Mouse (Mus musculus): Measurements from ENCODE around the gene Prr12. TPM values are rescaled to one million over a fixed set of nuclear protein-coding genes. Genes with fewer than 3 reads are reported as not detected.

Prr12 gene
- polyA plus RNA-seq, 1 experiment, result 13.2 TPM

- no peaks in the 10 kb centered on the region for H3K27me3 ChIP-seq (ENCODE audit: control insufficient read depth, insufficient read depth, low read length)
- H3K27ac ChIP-seq (ENCODE audit: insufficient read depth, low read depth, low read length), result no peak overlapping the region
- TF ChIP-seq CTCF (IDR thresholded peaks at IDR 0.05; ENCODE audit: extremely low read depth, insufficient read length, insufficient replicate concordance, low read depth, low read length) (no peak), POLR2A (IDR thresholded peaks at IDR 0.05; ENCODE audit: low read depth, low read length) (no peak)
- no peaks in the 10 kb centered on the region; the same call in 1 of the 2 replicates for H3K4me1 ChIP-seq (ENCODE audit: control insufficient read depth, insufficient read depth, insufficient read length, low read length)
- peaks cover 3% of the 10 kb centered on the region; the same call in 1 of the 2 replicates for H3K36me3 ChIP-seq (ENCODE audit: control insufficient read depth, insufficient read depth, low read length)
- 85% methylated on average over 10 of the region's 10 CpGs for WGBS
- no peak overlapping the region for H3K4me3 ChIP-seq (ENCODE audit: low read depth, low read length)
These were observed 6.2 kb upstream of the Prr12 start for GRCm38 (mm10) chr7:45058607-45059571.

GRCm38 (mm10) chr7:45056972-45057348 is 4.3 kb upstream of the Prr12 start:
- Histone ChIP-seq H3K4me1 (ENCODE audit: control insufficient read depth, insufficient read depth, insufficient read length, low read length) (peaks cover 3% of the 10 kb centered on the region; the same call in 1 of the 2 replicates), H3K4me3 (ENCODE audit: low read depth, low read length) (no peak overlapping the region), H3K27ac (ENCODE audit: insufficient read depth, low read depth, low read length) (no peak overlapping the region), H3K36me3 (ENCODE audit: control insufficient read depth, insufficient read depth, low read length) (peaks cover 3% of the 10 kb centered on the region; the same call in 1 of the 2 replicates), H3K27me3 (ENCODE audit: control insufficient read depth, insufficient read depth, low read length) (no peaks in the 10 kb centered on the region)
- TF ChIP-seq POLR2A (IDR thresholded peaks at IDR 0.05; ENCODE audit: low read depth, low read length) (no peak), CTCF (IDR thresholded peaks at IDR 0.05; ENCODE audit: extremely low read depth, insufficient read length, insufficient replicate concordance, low read depth, low read length) (no peak)

- H3K4me1 ChIP-seq (ENCODE audit: control insufficient read depth, insufficient read depth, insufficient read length, low read length), result peaks cover 7% of the 10 kb centered on the region
- no peak overlapping the region for H3K27ac ChIP-seq (ENCODE audit: insufficient read depth, low read depth, low read length)
- 78% methylated on average over 14 of the region's 14 CpGs for WGBS
- H3K36me3 ChIP-seq (ENCODE audit: control insufficient read depth, insufficient read depth, low read length), result peaks cover 3% of the 10 kb centered on the region; the same call in 1 of the 2 replicates
- H3K4me3 ChIP-seq (ENCODE audit: low read depth, low read length), result no peak overlapping the region
- TF ChIP-seq POLR2A (IDR thresholded peaks at IDR 0.05; ENCODE audit: low read depth, low read length) (no peak), CTCF (IDR thresholded peaks at IDR 0.05; ENCODE audit: extremely low read depth, insufficient read length, insufficient replicate concordance, low read depth, low read length) (no peak)
- H3K27me3 ChIP-seq (ENCODE audit: control insufficient read depth, insufficient read depth, low read length), result no peaks in the 10 kb centered on the region
These were observed 3.8 kb upstream of the Prr12 start for GRCm38 (mm10) chr7:45056329-45056971.

DNA sequence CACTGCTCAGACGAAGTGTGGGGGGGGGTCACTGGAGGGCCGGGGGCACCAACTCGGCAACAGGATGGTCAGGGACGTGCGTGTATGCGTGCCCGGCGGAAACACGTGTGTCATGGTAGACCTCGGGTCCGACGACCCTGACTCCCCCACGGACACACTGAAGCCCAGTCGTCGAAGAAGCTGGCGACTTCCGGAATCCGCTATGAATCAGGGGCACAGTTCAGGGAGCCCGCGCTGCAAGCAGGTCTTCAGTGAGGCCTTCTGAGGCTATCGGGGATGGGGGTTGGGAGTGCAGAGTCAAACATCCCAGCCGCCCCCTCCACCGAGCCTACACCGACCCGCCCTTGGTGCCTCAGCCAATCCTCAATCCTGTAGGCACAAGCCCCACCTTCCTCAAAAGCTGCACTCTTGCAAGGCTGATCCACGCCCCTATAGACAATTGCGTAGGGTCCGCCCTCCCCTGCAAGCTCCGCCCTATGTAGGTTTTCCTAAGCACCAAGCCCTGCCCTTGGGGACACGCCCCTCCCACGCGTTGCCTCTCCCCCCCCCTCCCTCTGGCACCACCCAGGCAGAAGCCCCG is 1.3 kb upstream of the Prr12 start:
- Histone ChIP-seq H3K27me3 (ENCODE audit: control insufficient read depth, insufficient read depth, low read length) (no peaks in the 10 kb centered on the region), H3K4me3 (ENCODE audit: low read depth, low read length) (peak overlapping the region; percentile 98), H3K4me1 (ENCODE audit: control insufficient read depth, insufficient read depth, insufficient read length, low read length) (peaks cover 8% of the 10 kb centered on the region), H3K36me3 (ENCODE audit: control insufficient read depth, insufficient read depth, low read length) (peaks cover 14% of the 10 kb centered on the region), H3K27ac (ENCODE audit: insufficient read depth, low read depth, low read length) (peak overlapping the region; percentile 80)
- TF ChIP-seq CTCF (IDR thresholded peaks at IDR 0.05; ENCODE audit: extremely low read depth, insufficient read length, insufficient replicate concordance, low read depth, low read length) (no peak), POLR2A (IDR thresholded peaks at IDR 0.05; ENCODE audit: low read depth, low read length) (peak; percentile 56)
- WGBS, result under 1% methylated on average over 33 of the region's 33 CpGs

GRCm38 (mm10) chr7:45053117-45053930 is 643 bp upstream of the Prr12 start:
- H3K4me1 ChIP-seq (ENCODE audit: control insufficient read depth, insufficient read depth, insufficient read length, low read length), result peaks cover 8% of the 10 kb centered on the region
- peak overlapping the region; percentile 98 for H3K4me3 ChIP-seq (ENCODE audit: low read depth, low read length)
- TF ChIP-seq CTCF (IDR thresholded peaks at IDR 0.05; ENCODE audit: extremely low read depth, insufficient read length, insufficient replicate concordance, low read depth, low read length) (no peak), POLR2A (IDR thresholded peaks at IDR 0.05; ENCODE audit: low read depth, low read length) (no peak; the same call in 1 of the 2 replicates)
- WGBS, result under 1% methylated on average over 50 of the region's 59 CpGs
- peak overlapping the region; percentile 80 for H3K27ac ChIP-seq (ENCODE audit: insufficient read depth, low read depth, low read length)
- peaks cover 18% of the 10 kb centered on the region for H3K36me3 ChIP-seq (ENCODE audit: control insufficient read depth, insufficient read depth, low read length)
- no peaks in the 10 kb centered on the region for H3K27me3 ChIP-seq (ENCODE audit: control insufficient read depth, insufficient read depth, low read length)

DNA sequence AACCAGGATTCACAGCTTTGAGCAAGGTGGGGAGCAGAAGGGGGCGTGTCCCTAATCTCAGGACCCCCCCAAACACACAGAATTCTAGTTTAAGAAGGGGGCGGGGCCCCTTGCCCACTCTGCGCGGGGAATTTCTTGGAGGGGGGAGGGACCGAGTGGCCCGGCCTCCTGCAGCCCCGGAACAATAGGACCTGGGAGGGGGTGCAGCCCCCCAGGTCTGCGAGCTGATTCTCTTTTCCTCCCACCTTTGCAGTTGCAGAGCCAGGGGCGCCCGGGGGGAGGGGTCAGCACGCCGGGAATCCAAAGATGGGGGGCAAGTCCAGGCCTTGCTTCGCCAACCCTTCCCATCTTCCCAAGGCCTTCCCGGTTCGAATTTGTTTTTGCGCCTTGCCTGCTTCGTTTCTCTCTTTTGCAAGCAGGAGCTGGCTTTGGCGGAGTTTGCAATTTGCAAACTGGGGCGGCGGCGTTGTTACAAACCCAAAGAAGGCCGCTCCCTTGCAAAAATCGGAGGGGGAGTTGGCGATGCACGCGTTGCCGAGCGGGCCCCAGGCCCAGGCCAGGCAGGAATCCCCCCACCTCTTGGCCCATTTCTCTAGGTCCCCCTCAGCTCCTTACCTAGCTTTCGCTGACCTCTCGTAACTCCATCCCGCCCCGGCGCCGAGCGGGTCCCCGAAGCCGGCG is 360 bp downstream of the Prr12 start:
- peaks cover 8% of the 10 kb centered on the region for H3K4me1 ChIP-seq (ENCODE audit: control insufficient read depth, insufficient read depth, insufficient read length, low read length)
- H3K4me3 ChIP-seq (ENCODE audit: low read depth, low read length), result peak overlapping the region; percentile 98
- H3K27me3 ChIP-seq (ENCODE audit: control insufficient read depth, insufficient read depth, low read length), result no peaks in the 10 kb centered on the region
- WGBS, result 1% methylated on average over 38 of the region's 38 CpGs
- TF ChIP-seq CTCF (IDR thresholded peaks at IDR 0.05; ENCODE audit: extremely low read depth, insufficient read length, insufficient replicate concordance, low read depth, low read length) (no peak), POLR2A (IDR thresholded peaks at IDR 0.05; ENCODE audit: low read depth, low read length) (no peak)
- peak overlapping the region; percentile 71 for H3K27ac ChIP-seq (ENCODE audit: insufficient read depth, low read depth, low read length)
- peaks cover 28% of the 10 kb centered on the region for H3K36me3 ChIP-seq (ENCODE audit: control insufficient read depth, insufficient read depth, low read length)
